Mouse (Mus musculus) heart, embryonic 12.5 days (tissue): ENCODE data around the gene Accs. TPM values are rescaled to one million over a fixed set of nuclear protein-coding genes. Genes with fewer than 3 reads are reported as not detected.

ENCODE experiments used
- ATAC-seq: fragments of 200-750 bp; cut with Nextera tagmentation; 2 replicates; pipeline ENCODE4 v1.8.0; 2017; ENCODE audit warnings: moderate TSS enrichment, moderate library complexity; ENCODE audit not compliant: insufficient number of reproducible peaks, low FRiP score
- H3K27ac ChIP-seq: fragments of 300-500 bp; sonication (generic); 2 replicates; pipeline ENCODE4 v1.5.1; 2016; ENCODE audit warnings: mild to moderate bottlenecking, moderate library complexity; ENCODE audit not compliant: poor library complexity, severe bottlenecking
- H3K27me3 ChIP-seq: fragments of 300-500 bp; sonication (generic); replicated peaks from 2 replicates; pipeline ENCODE4 v1.6.1; 2016; ENCODE audit warnings: mild to moderate bottlenecking, moderate library complexity
- H3K36me3 ChIP-seq: fragments of 300-500 bp; sonication (generic); 2 replicates; pipeline ENCODE4 v1.6.1; 2016; ENCODE audit warnings: mild to moderate bottlenecking, moderate library complexity
- H3K4me1 ChIP-seq: fragments of 300-500 bp; sonication (generic); replicated peaks from 2 replicates; pipeline ENCODE4 v1.6.1; 2016; ENCODE audit warnings: mild to moderate bottlenecking
- H3K4me2 ChIP-seq: fragments of 300-500 bp; sonication (generic); 2 replicates; pipeline ENCODE4 v1.6.1; 2016; ENCODE audit warnings: mild to moderate bottlenecking, moderate library complexity
- H3K4me3 ChIP-seq: fragments of 300-500 bp; sonication (generic); 2 replicates; pipeline ENCODE4 v1.5.1; 2016; ENCODE audit warnings: mild to moderate bottlenecking
- H3K9ac ChIP-seq: fragments of 300-500 bp; sonication (generic); 2 replicates; pipeline ENCODE4 v1.6.1; 2016; ENCODE audit warnings: mild to moderate bottlenecking, moderate library complexity
- H3K9me3 ChIP-seq: fragments of 300-500 bp; sonication (generic); replicated peaks from 2 replicates; pipeline ENCODE4 v1.6.1; 2016; ENCODE audit warnings: mild to moderate bottlenecking, moderate library complexity
- WGBS: fragments of 180-500 bp; shearing (Covaris S2); methylation state at CpG from one replicate; pipeline ENCODE4 v1.1.7; 2016; 5-methylcytosine and 5-hydroxymethylcytosine counted together
- polyA plus RNA-seq: library from polyadenylated mRNA; unstranded; fragments of >200 nt; fragmentation: Nextera tagmentation; extraction: Ambion mirVana; gene quantifications from 2 replicates; pipeline ENCODE4 v1.2.1, GENCODE M21; 2016

The Accs gene
- polyA plus RNA-seq, 1 experiment from 2014 or later = 6.6 TPM

GRCm38 (mm10) chr2:93877005-93877404 lies 27.3 kb upstream of the Accs start:
- Histone ChIP-seq H3K27ac (no peak overlapping the region), H3K4me3 (no peak overlapping the region), H3K4me2 (no peak overlapping the region), H3K27me3 (peaks cover 4% of the 10 kb centered on the region; the same call in 1 of the 2 replicates), H3K9ac (no peak overlapping the region), H3K36me3 (no peaks in the 10 kb centered on the region), H3K9me3 (no peaks in the 10 kb centered on the region), H3K4me1 (peaks cover 26% of the 10 kb centered on the region)
- WGBS = 31% methylated on average over 5 of the region's 5 CpGs
- no peak for ATAC-seq

DNA sequence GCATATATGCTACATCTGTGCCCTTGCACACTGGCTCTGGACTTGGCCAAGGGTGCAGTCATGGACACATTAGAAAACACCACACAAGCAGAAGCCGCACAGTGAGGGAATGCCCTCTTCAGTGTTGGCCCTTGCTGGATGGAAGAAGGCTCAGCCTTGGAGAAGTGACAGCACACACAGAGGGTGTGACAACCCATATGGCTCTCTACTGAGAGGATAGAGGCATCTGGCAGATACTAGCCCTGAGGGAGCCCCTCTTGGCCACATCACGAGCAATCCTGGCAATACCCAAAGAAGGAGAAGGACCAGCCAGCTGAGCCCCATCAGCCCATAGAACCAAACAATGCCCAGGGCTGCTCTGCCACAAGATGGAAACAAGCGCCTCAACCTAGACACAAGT lies 24.9 kb upstream of the Accs start:
- H3K27ac ChIP-seq = no peak overlapping the region
- H3K9me3 ChIP-seq = no peaks in the 10 kb centered on the region
- H3K4me2 ChIP-seq = no peak overlapping the region
- H3K36me3 ChIP-seq = no peaks in the 10 kb centered on the region
- H3K4me3 ChIP-seq = no peak overlapping the region
- WGBS = 82% methylated on average over 3 of the region's 3 CpGs
- no peak overlapping the region for H3K9ac ChIP-seq
- H3K4me1 ChIP-seq = peaks cover 23% of the 10 kb centered on the region
- H3K27me3 ChIP-seq = peaks cover 2% of the 10 kb centered on the region; the same call in 1 of the 2 replicates
- ATAC-seq = no peak

DNA sequence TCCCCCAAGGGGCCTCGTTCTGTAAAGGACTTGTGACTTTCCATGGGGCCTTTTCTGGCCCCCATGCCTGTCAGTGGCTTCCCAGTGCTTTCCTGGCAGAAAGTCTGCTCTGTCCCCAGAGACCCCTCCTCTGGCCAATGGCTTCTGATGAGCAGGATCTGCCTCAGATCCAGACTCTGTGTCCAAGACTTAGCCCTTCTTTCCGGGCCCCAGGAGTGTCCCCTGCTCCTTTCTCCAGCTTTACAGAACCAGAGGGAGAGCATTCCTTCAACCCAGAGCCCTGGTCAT lies 24.4 kb upstream of the Accs start:
- H3K9ac ChIP-seq = no peak overlapping the region
- no peak for ATAC-seq
- 18% methylated on average over 2 of the region's 2 CpGs for WGBS

DNA sequence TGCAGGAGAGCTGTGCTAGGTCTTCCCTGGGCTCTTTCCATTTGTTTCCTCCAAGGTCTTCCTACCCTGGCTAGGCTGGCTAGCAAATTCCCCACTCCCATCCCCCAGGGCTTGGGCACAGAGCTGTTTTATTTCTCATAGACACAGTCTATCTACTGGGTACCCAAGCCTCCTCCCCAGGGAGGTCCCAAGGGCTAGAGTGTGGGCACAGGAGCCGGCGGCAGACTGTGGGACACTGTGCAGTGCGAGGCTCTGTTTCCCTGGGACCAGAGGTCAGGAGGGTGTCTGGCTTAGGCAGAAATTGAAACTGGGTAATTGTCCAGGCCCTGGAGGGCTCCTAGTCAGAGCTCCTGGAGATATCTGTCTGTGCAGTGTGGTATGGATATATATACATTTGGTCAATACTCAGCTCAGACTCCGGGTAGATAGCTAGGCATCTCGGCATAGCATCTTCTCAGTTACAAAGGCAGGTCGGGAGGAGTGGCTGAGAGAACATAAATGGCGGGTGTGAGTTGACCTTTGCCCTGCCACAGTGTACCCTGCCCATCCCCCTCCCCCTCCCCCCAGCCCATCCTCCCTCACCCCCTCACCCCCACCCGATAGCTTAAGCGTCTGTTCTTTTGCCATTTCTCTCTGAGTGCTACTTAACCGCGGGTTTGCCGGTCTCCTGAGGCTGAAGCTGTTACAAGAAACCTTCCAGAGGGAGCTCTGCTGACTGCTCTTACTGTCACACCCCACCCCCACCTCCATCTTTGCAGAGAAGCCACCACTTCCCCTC lies 23.9 kb upstream of the Accs start:
- H3K9ac ChIP-seq = no peak overlapping the region
- H3K4me2 ChIP-seq = no peak overlapping the region
- H3K27me3 ChIP-seq = no peaks in the 10 kb centered on the region
- H3K36me3 ChIP-seq = no peaks in the 10 kb centered on the region
- 13% methylated on average over 12 of the region's 12 CpGs for WGBS
- no peaks in the 10 kb centered on the region for H3K9me3 ChIP-seq
- ATAC-seq = no peak
- H3K4me1 ChIP-seq = peaks cover 23% of the 10 kb centered on the region
- no peak overlapping the region for H3K27ac ChIP-seq
- H3K4me3 ChIP-seq = no peak overlapping the region

More for the DNA sequence above, 24.4 kb upstream of the Accs start:
- no peak overlapping the region for H3K4me2 ChIP-seq
- no peaks in the 10 kb centered on the region for H3K36me3 ChIP-seq
- H3K27me3 ChIP-seq = no peaks in the 10 kb centered on the region
- H3K4me3 ChIP-seq = no peak overlapping the region
- H3K27ac ChIP-seq = no peak overlapping the region
- no peaks in the 10 kb centered on the region for H3K9me3 ChIP-seq
- H3K4me1 ChIP-seq = peaks cover 23% of the 10 kb centered on the region

GRCm38 (mm10) chr2:93872257-93872656 lies 22.5 kb upstream of the Accs start:
- Histone ChIP-seq H3K27ac (no peak overlapping the region), H3K27me3 (peaks cover 5% of the 10 kb centered on the region; the same call in 1 of the 2 replicates), H3K9me3 (no peaks in the 10 kb centered on the region), H3K4me3 (no peak overlapping the region), H3K9ac (no peak overlapping the region), H3K4me1 (peaks cover 20% of the 10 kb centered on the region), H3K36me3 (no peaks in the 10 kb centered on the region), H3K4me2 (no peak overlapping the region)
- WGBS = 80% methylated on average over 7 of the region's 7 CpGs
- no peak for ATAC-seq

DNA sequence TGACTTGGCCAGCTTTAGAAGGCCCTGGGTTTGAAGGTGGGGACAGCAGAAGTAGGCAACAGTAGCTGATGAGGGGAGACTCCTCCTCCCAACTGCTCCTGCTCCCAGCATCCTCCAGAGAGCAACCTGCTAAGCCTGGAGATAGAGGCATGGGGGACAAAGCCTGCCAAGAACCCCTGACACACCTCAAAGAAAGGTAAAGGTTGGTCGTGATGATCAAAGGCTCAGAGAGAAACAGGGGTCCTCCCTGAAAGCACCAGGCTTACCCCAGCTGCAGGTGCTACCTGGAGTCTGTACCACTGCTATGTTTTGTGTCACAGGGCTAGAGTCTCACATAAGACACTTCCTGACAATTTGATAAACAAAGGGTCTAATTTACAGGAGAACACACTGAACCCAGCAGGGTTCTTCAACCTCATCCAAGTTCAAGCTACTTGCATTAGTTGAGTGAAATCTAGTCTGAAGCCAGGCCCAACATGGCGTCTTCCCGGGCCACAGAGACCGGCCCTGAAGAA lies 21.7 kb upstream of the Accs start:
- peaks cover 13% of the 10 kb centered on the region for H3K4me1 ChIP-seq
- no peak for ATAC-seq

DNA sequence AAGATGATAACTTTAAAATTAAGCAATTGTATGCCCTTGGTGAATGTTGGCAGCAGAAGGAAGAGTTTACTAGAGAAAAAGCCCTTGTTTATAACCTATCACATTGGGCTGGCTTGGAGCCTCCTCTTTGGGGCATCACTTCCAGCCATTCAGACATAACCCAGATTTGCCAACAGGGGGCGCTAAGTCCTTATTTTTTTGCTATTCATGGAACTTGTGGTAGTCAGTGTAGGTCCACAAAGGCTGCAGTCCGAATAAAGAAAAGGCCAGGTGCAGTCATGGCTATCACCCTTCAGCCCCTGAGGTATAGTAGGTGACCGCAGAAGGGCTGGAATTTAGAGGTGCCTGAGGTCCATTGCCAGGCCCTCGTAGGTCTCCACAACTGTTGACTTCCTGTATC lies 21.1 kb upstream of the Accs start:
- Histone ChIP-seq H3K4me2 (no peak overlapping the region), H3K9ac (no peak overlapping the region), H3K27ac (no peak overlapping the region), H3K4me1 (peaks cover 13% of the 10 kb centered on the region), H3K4me3 (no peak overlapping the region), H3K36me3 (no peaks in the 10 kb centered on the region), H3K27me3 (peaks cover 5% of the 10 kb centered on the region; the same call in 1 of the 2 replicates), H3K9me3 (no peaks in the 10 kb centered on the region)
- 40% methylated on average over 4 of the region's 4 CpGs for WGBS
- 0 out of 2 replicates have a peak, but pooled peaks have one; percentile 63 for ATAC-seq

More for the DNA sequence above, 21.7 kb upstream of the Accs start:
- 85% methylated on average over 4 of the region's 4 CpGs for WGBS
- Histone ChIP-seq H3K4me2 (no peak overlapping the region), H3K27ac (no peak overlapping the region), H3K9ac (no peak overlapping the region), H3K4me3 (no peak overlapping the region), H3K36me3 (no peaks in the 10 kb centered on the region), H3K27me3 (peaks cover 5% of the 10 kb centered on the region; the same call in 1 of the 2 replicates), H3K9me3 (no peaks in the 10 kb centered on the region)

GRCm38 (mm10) chr2:93869107-93869600 lies 19.4 kb upstream of the Accs start, which contains the start of gene Accsl:
TSS of gene Accsl (minus strand) at chr2:93869157.
- peaks cover 5% of the 10 kb centered on the region; the same call in 1 of the 2 replicates for H3K27me3 ChIP-seq
- no peak for ATAC-seq

GRCm38 (mm10) chr2:93868566-93868965 lies 18.8 kb upstream of the Accs start:
- Histone ChIP-seq H3K4me1 (peaks cover 3% of the 10 kb centered on the region; the same call in 1 of the 2 replicates), H3K4me2 (no peak overlapping the region), H3K36me3 (no peaks in the 10 kb centered on the region), H3K9me3 (no peaks in the 10 kb centered on the region), H3K4me3 (no peak overlapping the region), H3K27ac (no peak overlapping the region), H3K27me3 (peaks cover 5% of the 10 kb centered on the region; the same call in 1 of the 2 replicates), H3K9ac (no peak overlapping the region)
- 74% methylated on average over 11 of the region's 11 CpGs for WGBS
- ATAC-seq = no peak

More at GRCm38 (mm10) chr2:93869107-93869600, 19.4 kb upstream of the Accs start, which contains the start of gene Accsl:
- no peaks in the 10 kb centered on the region for H3K36me3 ChIP-seq
- no peak within 1 kb of the TSS for H3K27ac ChIP-seq
- H3K9me3 ChIP-seq = no peaks in the 10 kb centered on the region
- WGBS = 60% methylated on average over 7 of the region's 7 CpGs
- no peak within 1 kb of the TSS for H3K4me3 ChIP-seq
- H3K4me2 ChIP-seq = no peak within 1 kb of the TSS
- H3K9ac ChIP-seq = no peak within 1 kb of the TSS
- H3K4me1 ChIP-seq = peaks cover 9% of the 10 kb centered on the region

- no peak overlapping the region for H3K9ac ChIP-seq
- no peaks in the 10 kb centered on the region for H3K9me3 ChIP-seq
- H3K4me3 ChIP-seq = no peak overlapping the region
- peaks cover 11% of the 10 kb centered on the region for H3K27me3 ChIP-seq
- H3K36me3 ChIP-seq = no peaks in the 10 kb centered on the region
- ATAC-seq = no peak
- no peak overlapping the region for H3K27ac ChIP-seq
- no peaks in the 10 kb centered on the region for H3K4me1 ChIP-seq
- no peak overlapping the region for H3K4me2 ChIP-seq
- 66% methylated on average over 4 of the region's 4 CpGs for WGBS
Observed at GRCm38 (mm10) chr2:93863229-93863628, 13.5 kb upstream of the Accs start.

- H3K36me3 ChIP-seq = no peaks in the 10 kb centered on the region
- H3K27me3 ChIP-seq = peaks cover 15% of the 10 kb centered on the region
- WGBS = 67% methylated on average over 12 of the region's 12 CpGs
- no peak overlapping the region for H3K4me3 ChIP-seq
- no peaks in the 10 kb centered on the region for H3K9me3 ChIP-seq
- ATAC-seq = no peak
- no peak overlapping the region for H3K4me2 ChIP-seq
- H3K4me1 ChIP-seq = no peaks in the 10 kb centered on the region
- no peak overlapping the region for H3K9ac ChIP-seq
- no peak overlapping the region for H3K27ac ChIP-seq
Observed at GRCm38 (mm10) chr2:93858845-93859244, 9.1 kb upstream of the Accs start.
